Mouse (Mus musculus): ENCODE data around the gene Clpb.

- TF ChIP-seq POLR2A (IDR thresholded peaks at IDR 0.05; ENCODE audit: low read depth, low read length), result no peak
- no peak for TF ChIP-seq CTCF (IDR thresholded peaks at IDR 0.05; ENCODE audit: extremely low read depth, insufficient read length, insufficient replicate concordance, low read depth, low read length)
These were observed 108.2 kb downstream of the Clpb start for GRCm38 (mm10) chr7:101771604-101772003.
